ENCODE assay signal across 9 mouse cellular contexts in the genomic region with DNA sequence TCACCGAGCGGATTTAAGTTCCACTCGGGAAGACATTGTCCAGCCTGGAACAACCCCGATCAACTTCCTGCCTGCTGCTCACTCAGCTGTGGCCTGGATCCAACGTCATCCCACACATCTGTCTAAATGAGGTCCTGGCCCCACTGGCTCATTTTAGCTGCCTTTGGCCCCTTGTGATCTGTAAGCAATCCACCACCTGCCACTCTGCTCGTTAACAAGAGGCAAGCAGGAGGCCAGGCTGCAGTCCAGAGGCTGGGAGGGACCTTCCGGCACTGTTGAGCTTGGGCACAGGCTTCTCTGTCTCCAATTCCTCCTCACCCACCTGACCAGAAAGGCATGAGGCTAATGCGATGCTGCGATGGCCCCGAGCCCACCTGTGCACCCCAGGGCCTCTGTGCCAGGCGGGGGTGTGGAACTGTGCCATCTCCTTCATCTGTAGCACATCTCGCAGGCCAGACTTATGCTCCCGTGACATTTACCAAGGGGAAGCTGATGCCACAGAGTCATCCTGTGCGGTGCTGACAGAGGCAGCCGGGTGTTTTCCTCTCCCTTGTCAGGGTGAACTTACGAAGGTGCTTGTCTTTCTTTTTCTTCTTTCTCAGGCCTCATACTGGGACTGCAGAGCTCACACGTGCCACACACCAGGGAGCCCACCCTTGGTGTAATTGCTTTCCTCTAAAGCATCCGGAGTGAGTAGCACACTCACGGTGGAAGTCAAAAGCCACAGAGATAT. TPM values are rescaled to one million over a fixed set of nuclear protein-coding genes. Genes with fewer than 3 reads are reported as not detected.
DNase-seq lines count a peak whose midpoint lies in the region; ATAC-seq and TF ChIP-seq lines count a peak whose summit lies in the region.
"Had no signal": no experiment of that assay in that cellular context is flagged by ENCODE, and none has a peak within 500 bp of the region (broad histone marks: within the 10 kb centered on the region; RNA-seq: fewer than 3 reads in every experiment).

No protein-coding gene starts in this region.

- DNase-seq in midbrain, postnatal 0 days (ENCODE audit: low spot score) = peak; percentile 20
- no peak for DNase-seq in midbrain, embryonic 10.5 days (ENCODE audit: low spot score)
- peak; percentile 87 for DNase-seq in gastrocnemius, postnatal 14 days
- peak; percentile 83 to 89 for DNase-seq in kidney, postnatal 36 days
- peak; percentile 50 for DNase-seq in thymus, postnatal 14 days
- no peak for DNase-seq in layer of hippocampus, adult 9-10 months (ENCODE audit: low spot score)

- H3K36me3 ChIP-seq in midbrain, postnatal 0 days (ENCODE audit: insufficient read depth, low read length) = no peaks in the 10 kb centered on the region
- no peaks in the 10 kb centered on the region for H3K36me3 ChIP-seq in midbrain, embryonic 10.5 days
- H3K36me3 ChIP-seq in forebrain, embryonic 15.5 days = no peaks in the 10 kb centered on the region
- no peaks in the 10 kb centered on the region for H3K36me3 ChIP-seq in forebrain, embryonic 12.5 days (replicated peaks)

- no peak overlapping the region for H3K4me2 ChIP-seq in midbrain, postnatal 0 days (ENCODE audit: low read depth, low read length, poor library complexity, severe bottlenecking)
- H3K4me2 ChIP-seq in forebrain, embryonic 15.5 days (replicated peaks) = no peak overlapping the region
- no peak overlapping the region for H3K4me2 ChIP-seq in forebrain, embryonic 12.5 days

- no peak overlapping the region for H3K27ac ChIP-seq in midbrain, postnatal 0 days (ENCODE audit: low read depth, low read length)
- H3K27ac ChIP-seq in midbrain, embryonic 10.5 days (replicated peaks) = no peak overlapping the region; the same call in 1 of the 2 replicates
- H3K27ac ChIP-seq in forebrain, embryonic 15.5 days (replicated peaks) = no peak overlapping the region
- H3K27ac ChIP-seq in forebrain, embryonic 12.5 days = no peak overlapping the region

- no peaks in the 10 kb centered on the region for H3K4me1 ChIP-seq in midbrain, postnatal 0 days (ENCODE audit: insufficient read depth, low read length)
- peaks cover 20% of the 10 kb centered on the region; the same call in 1 of the 2 replicates for H3K4me1 ChIP-seq in midbrain, embryonic 10.5 days
- no peaks in the 10 kb centered on the region for H3K4me1 ChIP-seq in forebrain, embryonic 15.5 days
- peaks cover 3% of the 10 kb centered on the region; the same call in 1 of the 2 replicates for H3K4me1 ChIP-seq in forebrain, embryonic 12.5 days

- intact Hi-C loops in gastrocnemius, postnatal 14 days (cut with DNase I; ENCODE audit: low total_unique reads) = no loop called here

- no peak overlapping the region for H3K9ac ChIP-seq in midbrain, postnatal 0 days (replicated peaks; ENCODE audit: low read length, poor library complexity, severe bottlenecking)
- H3K9ac ChIP-seq in forebrain, embryonic 15.5 days (replicated peaks) = no peak overlapping the region
- no peak overlapping the region for H3K9ac ChIP-seq in forebrain, embryonic 12.5 days

- no peak overlapping the region for H3K4me3 ChIP-seq in midbrain, postnatal 0 days (ENCODE audit: low read depth, low read length)
- H3K4me3 ChIP-seq in midbrain, embryonic 10.5 days = no peak overlapping the region
- H3K4me3 ChIP-seq in forebrain, embryonic 15.5 days = no peak overlapping the region
- no peak overlapping the region for H3K4me3 ChIP-seq in forebrain, embryonic 12.5 days (replicated peaks)

- no peaks in the 10 kb centered on the region for H3K9me3 ChIP-seq in midbrain, postnatal 0 days (ENCODE audit: low read length)
- H3K9me3 ChIP-seq in midbrain, embryonic 10.5 days (replicated peaks) = no peaks in the 10 kb centered on the region
- H3K9me3 ChIP-seq in forebrain, embryonic 15.5 days = no peaks in the 10 kb centered on the region
- no peaks in the 10 kb centered on the region for H3K9me3 ChIP-seq in forebrain, embryonic 12.5 days

- H3K27me3 ChIP-seq in midbrain, postnatal 0 days (ENCODE audit: insufficient read depth, low read length) = no peaks in the 10 kb centered on the region
- no peaks in the 10 kb centered on the region for H3K27me3 ChIP-seq in midbrain, embryonic 10.5 days (ENCODE audit: low read depth, poor library complexity, severe bottlenecking)
- no peaks in the 10 kb centered on the region for H3K27me3 ChIP-seq in forebrain, embryonic 15.5 days
- no peaks in the 10 kb centered on the region for H3K27me3 ChIP-seq in forebrain, embryonic 12.5 days
- H3K27me3 ChIP-seq: Patski had no signal

- no peak for TF ChIP-seq CTCF in midbrain, postnatal 0 days (IDR thresholded peaks at IDR 0.05)

- WGBS in midbrain, postnatal 0 days = 57% methylated on average over 19 of the region's 19 CpGs
- 69% methylated on average over 19 of the region's 19 CpGs for WGBS in midbrain, embryonic 10.5 days
- WGBS in forebrain, embryonic 15.5 days = 60% methylated on average over 19 of the region's 19 CpGs
- 64% methylated on average over 19 of the region's 19 CpGs for WGBS in forebrain, embryonic 12.5 days

- no peak for ATAC-seq in midbrain, postnatal 0 days (ENCODE audit: low FRiP score)
- no peak for ATAC-seq in forebrain, embryonic 15.5 days (replicated peaks)
- no peak for ATAC-seq in forebrain, embryonic 12.5 days (ENCODE audit: low FRiP score)
- ATAC-seq: Patski had no signal

RNA-seq across cellular contexts. Expression of gene Zdhhc7, which starts 33.2 kb away (rescaled TPM):
- total RNA-seq in midbrain, postnatal 0 days (2014; rRNA removed) = 34.1 and 40.8 TPM in 2 replicates
- polyA plus RNA-seq in midbrain, postnatal 0 days (2015; fragmentation: Nextera tagmentation; extraction: Ambion mirVana) = 23.9 and 24.6 TPM in 2 replicates
- 34.5 and 38.4 TPM in 2 replicates for polyA plus RNA-seq in midbrain, embryonic 10.5 days (2016; fragmentation: Nextera tagmentation; extraction: Ambion mirVana)
- total RNA-seq in gastrocnemius, postnatal 14 days (2021) = 10 to 100 TPM; 21.0 to 21.2 TPM
- 30.9 and 34.5 TPM in 2 replicates for polyA plus RNA-seq in forebrain, embryonic 15.5 days (2015; fragmentation: Nextera tagmentation; extraction: Ambion mirVana)
- 30.4 and 31.0 TPM in 2 replicates for polyA plus RNA-seq in forebrain, embryonic 12.5 days (2016; fragmentation: Nextera tagmentation; extraction: Ambion mirVana)

RNA-seq across cellular contexts. Expression of gene 6430548M08Rik, which starts 45.9 kb away (rescaled TPM):
- total RNA-seq in midbrain, postnatal 0 days (2014; rRNA removed) = 69.7 and 71.1 TPM in 2 replicates
- 38.3 and 40.5 TPM in 2 replicates for polyA plus RNA-seq in midbrain, postnatal 0 days (2015; fragmentation: Nextera tagmentation; extraction: Ambion mirVana)
- 5.8 and 11.0 TPM in 2 replicates for polyA plus RNA-seq in midbrain, embryonic 10.5 days (2016; fragmentation: Nextera tagmentation; extraction: Ambion mirVana)
- 10 to 100 TPM; 16.7 to 20.3 TPM for total RNA-seq in gastrocnemius, postnatal 14 days (2021)
- 23.1 and 30.0 TPM in 2 replicates for polyA plus RNA-seq in forebrain, embryonic 15.5 days (2015; fragmentation: Nextera tagmentation; extraction: Ambion mirVana)
- polyA plus RNA-seq in forebrain, embryonic 12.5 days (2016; fragmentation: Nextera tagmentation; extraction: Ambion mirVana) = 12.9 and 14.1 TPM in 2 replicates

Comparison
In these comparisons a context has a peak if more than half of its experiments do, and no peak if none do; other contexts are left out.
1. DNase-seq: peak in midbrain, postnatal 0 days (single experiment), gastrocnemius, postnatal 14 days (single experiment), kidney, postnatal 36 days (2 of 2) and thymus, postnatal 14 days (single experiment); none in midbrain, embryonic 10.5 days (single experiment) and layer of hippocampus, adult 9-10 months (single experiment).